Mouse (Mus musculus) ES-E14 (cell line): ENCODE data around the gene Tlk2. TPM values are rescaled to one million over a fixed set of nuclear protein-coding genes. Genes with fewer than 3 reads are reported as not detected.

ENCODE experiments used
- DNase-seq: peaks from one replicate; pipeline ENCODE4 v3.0.0-alpha.2; 2013; ENCODE audit warnings: low read depth, low spot score
- H3K27ac ChIP-seq: 2 replicates; pipeline ENCODE4 v1.5.1; 2012; ENCODE audit warnings: low read depth, mild to moderate bottlenecking, low read length, moderate library complexity, mixed read lengths; ENCODE audit not compliant: poor library complexity, insufficient read depth, severe bottlenecking
- H3K36me3 ChIP-seq: 2 replicates; pipeline ENCODE4 v1.6.1; 2012; ENCODE audit warnings: mild to moderate bottlenecking, low read length, moderate library complexity, mixed read lengths; ENCODE audit not compliant: control insufficient read depth, poor library complexity, insufficient read depth, severe bottlenecking
- H3K4me1 ChIP-seq, 2 experiments: fragments of 150-350 bp in 1 of 2; sonication (generic) in 1 of 2; 2 replicates each; pipeline ENCODE4 v1.6.1; 2012; ENCODE audit warnings: low read length in 2 of 2, mild to moderate bottlenecking in 1 of 2, mixed read lengths in 1 of 2; ENCODE audit not compliant: control insufficient read depth in 2 of 2, insufficient read depth in 2 of 2, poor library complexity in 1 of 2
- H3K4me3 ChIP-seq, 2 experiments: fragments of 150-350 bp in 1 of 2; sonication (generic) in 1 of 2; 2 replicates each; pipeline ENCODE4 v1.5.1; 2012; ENCODE audit warnings: low read length in 2 of 2, low read depth in 1 of 2, mild to moderate bottlenecking in 1 of 2, mixed read lengths in 1 of 2; ENCODE audit not compliant: insufficient read depth in 1 of 2, poor library complexity in 1 of 2, severe bottlenecking in 1 of 2
- H3K9ac ChIP-seq: 2 replicates; pipeline ENCODE4 v1.6.1; 2012; ENCODE audit warnings: low read depth, mild to moderate bottlenecking, low read length, mixed read lengths; ENCODE audit not compliant: poor library complexity, insufficient read depth, severe bottlenecking
- H3K9me3 ChIP-seq: fragments of 150-350 bp; sonication (generic); 2 replicates; pipeline ENCODE4 v1.6.1; 2012; ENCODE audit warnings: low read depth, mild to moderate bottlenecking, low read length; ENCODE audit not compliant: control insufficient read depth, insufficient read depth
- CHD2 ChIP-seq: IDR thresholded peaks from 2 replicates; pipeline ENCODE4 v1.6.1; 2014; ENCODE audit warnings: mild to moderate bottlenecking, low read depth, low read length, inconsistent platforms
- HCFC1 ChIP-seq: IDR thresholded peaks from 2 replicates; pipeline ENCODE4 v1.6.1; 2012; ENCODE audit warnings: low read length, inconsistent platforms, borderline replicate concordance; ENCODE audit not compliant: insufficient read depth
- MAFK ChIP-seq: IDR thresholded peaks from 2 replicates; pipeline ENCODE4 v1.6.1; 2014; ENCODE audit warnings: mild to moderate bottlenecking, low read depth, low read length, inconsistent platforms; ENCODE audit not compliant: insufficient read depth
- ZC3H11A ChIP-seq: IDR thresholded peaks from 2 replicates; pipeline ENCODE4 v1.6.1; 2012; ENCODE audit warnings: low read depth, mild to moderate bottlenecking, inconsistent platforms, low read length, borderline replicate concordance
- ZNF384 ChIP-seq: IDR thresholded peaks from 2 replicates; pipeline ENCODE4 v1.6.1; 2012; ENCODE audit warnings: low read depth, low read length, inconsistent platforms
- in situ Hi-C, 2 experiments: fragments of 600-800 bp; cut with MboI; formaldehyde crosslinking; loops; one replicate each; pipeline ENCODE4 v1.15.1; 2025; ENCODE audit warnings: low sequenced_read_pairs in 2 of 2, inconsistent platforms in 1 of 2; ENCODE audit not compliant: unreplicated experiment in 2 of 2
- total RNA-seq: library from RNA; depleted of rRNA; stranded (reverse); fragments of 300-350 nt; gene quantifications from 2 replicates; pipeline ENCODE4 v1.2.3, GENCODE M21; 2012

Gene Tlk2
- total RNA-seq, 1 experiment: 96.2 TPM

- peak overlapping the region; percentile 97 to 98 for H3K4me3 ChIP-seq
Observed at GRCm38 (mm10) chr11:105180471-105181091, 2.0 kb downstream of the Tlk2 start.

GRCm38 (mm10) chr11:105181126-105181637, 2.6 kb downstream of the Tlk2 start:
- Histone ChIP-seq H3K9ac (peak overlapping the region; percentile 98), H3K36me3 (peaks cover 2% of the 10 kb centered on the region), H3K27ac (peak overlapping the region; percentile 87), H3K4me3 (peak overlapping the region; percentile 97 to 98), H3K9me3 (no peaks in the 10 kb centered on the region), H3K4me1 (peaks cover 0 to 2% of the 10 kb centered on the region in 2 experiments; a peak in 2 of 4 replicates)
- in situ Hi-C loops: no loop called here
- peak; percentile 92 for DNase-seq
- TF ChIP-seq CHD2 (peak; percentile 76; the same call in 1 of the 2 replicates), ZNF384 (no peak)

More at GRCm38 (mm10) chr11:105180471-105181091, 2.0 kb downstream of the Tlk2 start:
- peak overlapping the region; percentile 84 for H3K27ac ChIP-seq
- H3K9me3 ChIP-seq: no peaks in the 10 kb centered on the region
- H3K4me1 ChIP-seq: peaks cover 0 to 2% of the 10 kb centered on the region in 2 experiments; a peak in 2 of 4 replicates
- DNase-seq: no peak
- peak overlapping the region; percentile 87 for H3K9ac ChIP-seq
- TF ChIP-seq MAFK (0 out of 2 replicates have a peak, but pooled peaks have one; percentile 3), ZC3H11A (no peak)
- H3K36me3 ChIP-seq: peaks cover 4% of the 10 kb centered on the region; the same call in 1 of the 2 replicates
- in situ Hi-C loops: no loop called here

DNA sequence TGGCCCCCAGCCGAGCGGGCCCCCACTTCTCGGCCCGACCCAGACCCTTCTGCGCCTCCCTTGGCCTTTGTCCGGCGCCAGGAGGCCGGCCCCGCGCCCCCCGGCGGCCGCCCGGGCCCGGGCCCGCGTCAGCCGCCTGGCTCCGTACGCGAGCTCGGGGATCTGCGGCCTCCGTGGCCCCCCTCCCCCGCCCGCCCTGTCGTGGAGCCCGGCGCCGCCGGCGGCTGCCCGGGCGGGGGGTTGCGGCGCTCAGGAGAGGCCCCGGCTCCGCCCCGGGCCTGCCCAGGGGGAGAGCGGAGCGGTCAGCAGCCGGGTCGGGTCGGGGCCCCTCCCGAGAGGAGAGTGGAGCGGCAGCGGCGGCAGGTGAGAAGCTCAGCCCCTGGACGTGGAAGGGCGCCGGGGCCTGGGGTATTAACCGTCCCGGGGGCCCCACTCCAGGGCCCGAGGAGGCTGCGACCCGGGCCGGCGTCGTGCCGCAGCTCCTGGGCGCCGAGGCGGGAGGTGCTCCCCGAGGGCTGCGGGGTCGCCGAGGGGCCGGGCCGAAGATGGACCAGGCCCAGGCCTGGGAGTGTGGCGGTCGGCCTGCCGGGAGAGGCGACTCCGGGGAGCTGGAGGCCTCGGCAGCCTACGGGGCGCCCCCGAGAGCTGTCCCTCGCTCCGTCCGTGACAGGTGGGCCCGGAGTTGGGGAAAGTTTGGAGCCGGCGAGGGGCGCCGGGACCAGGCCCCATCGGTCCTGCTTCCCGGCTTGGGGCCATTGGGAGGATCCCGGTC, 3.3 kb downstream of the Tlk2 start:
- Histone ChIP-seq H3K4me1 (peaks cover 0 to 2% of the 10 kb centered on the region in 2 experiments; a peak in 2 of 4 replicates), H3K4me3 (peak overlapping the region; percentile 76 to 98), H3K27ac (peak overlapping the region; percentile 87), H3K36me3 (peaks cover 2% of the 10 kb centered on the region), H3K9me3 (no peaks in the 10 kb centered on the region), H3K9ac (peak overlapping the region; percentile 98)
- DNase-seq: no peak
- TF ChIP-seq ZC3H11A (no peak), ZNF384 (no peak), MAFK (no peak), HCFC1 (no peak), CHD2 (no peak)
- in situ Hi-C loops: no loop called here

DNA sequence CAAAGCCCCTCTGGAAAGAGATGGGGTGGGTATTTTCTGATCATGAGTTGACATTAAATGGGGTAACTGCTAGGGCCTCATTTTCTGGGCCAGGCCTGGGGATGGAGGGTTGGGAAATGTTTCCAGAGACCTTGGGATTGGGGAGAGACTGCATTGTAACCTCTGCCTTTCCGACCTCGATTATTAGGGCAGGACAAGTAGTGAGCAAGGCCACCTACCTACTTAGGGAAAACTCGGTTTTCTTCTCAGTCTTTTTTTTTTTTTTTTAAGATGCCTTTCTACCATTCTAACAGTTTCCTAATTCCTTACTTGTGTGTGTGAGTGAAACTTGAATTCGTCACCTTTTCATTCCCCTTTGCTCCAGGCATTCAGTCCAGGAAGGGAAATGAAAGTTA, 3.9 kb downstream of the Tlk2 start:
- Histone ChIP-seq H3K36me3 (peaks cover 2% of the 10 kb centered on the region), H3K9me3 (no peaks in the 10 kb centered on the region), H3K4me3 (peak overlapping the region; percentile 76 to 98), H3K27ac (peak overlapping the region; percentile 87), H3K9ac (peak overlapping the region; percentile 98), H3K4me1 (peaks cover 0 to 2% of the 10 kb centered on the region in 2 experiments; a peak in 2 of 4 replicates)
- no peak for DNase-seq
- in situ Hi-C loops: no loop called here
- no peak for TF ChIP-seq MAFK
- TF ChIP-seq ZC3H11A: no peak
- no peak for TF ChIP-seq HCFC1
- TF ChIP-seq ZNF384: no peak
- no peak for TF ChIP-seq CHD2
